Mouse (Mus musculus) gastrocnemius, adult 2 months (tissue): ENCODE measurements at regions not wholly inside any gene's neighbourhood (a gene's known extent, or its start where the extent isn't known, plus 50 kb on each side); places are given as distances from the start of the nearest gene placed in this dataset.
A peak's percentile ranks its signal among the peaks of the same experiment; 100 is the strongest.

ENCODE experiments used
- DNase-seq: peaks from one replicate; pipeline ENCODE4 v3.0.0; 2022
- H3K27ac ChIP-seq: fragments of 200-600 bp; 2 replicates; pipeline ENCODE4 v1.8.1; 2022; ENCODE audit warnings: mild to moderate bottlenecking
- H3K4me3 ChIP-seq: fragments of 200-600 bp; 2 replicates; pipeline ENCODE4 v1.8.1; 2022; ENCODE audit warnings: mild to moderate bottlenecking, moderate library complexity
- CTCF ChIP-seq: fragments of 200-600 bp; IDR thresholded peaks from 2 replicates; pipeline ENCODE4 v1.8.1; 2022; ENCODE audit warnings: antibody characterized with exemption, mild to moderate bottlenecking, moderate library complexity
- intact Hi-C: fragments of 180-260 bp; cut with DNase I; formaldehyde crosslinking; loops from one replicate; pipeline ENCODE4 v1.15.1; 2025

DNA sequence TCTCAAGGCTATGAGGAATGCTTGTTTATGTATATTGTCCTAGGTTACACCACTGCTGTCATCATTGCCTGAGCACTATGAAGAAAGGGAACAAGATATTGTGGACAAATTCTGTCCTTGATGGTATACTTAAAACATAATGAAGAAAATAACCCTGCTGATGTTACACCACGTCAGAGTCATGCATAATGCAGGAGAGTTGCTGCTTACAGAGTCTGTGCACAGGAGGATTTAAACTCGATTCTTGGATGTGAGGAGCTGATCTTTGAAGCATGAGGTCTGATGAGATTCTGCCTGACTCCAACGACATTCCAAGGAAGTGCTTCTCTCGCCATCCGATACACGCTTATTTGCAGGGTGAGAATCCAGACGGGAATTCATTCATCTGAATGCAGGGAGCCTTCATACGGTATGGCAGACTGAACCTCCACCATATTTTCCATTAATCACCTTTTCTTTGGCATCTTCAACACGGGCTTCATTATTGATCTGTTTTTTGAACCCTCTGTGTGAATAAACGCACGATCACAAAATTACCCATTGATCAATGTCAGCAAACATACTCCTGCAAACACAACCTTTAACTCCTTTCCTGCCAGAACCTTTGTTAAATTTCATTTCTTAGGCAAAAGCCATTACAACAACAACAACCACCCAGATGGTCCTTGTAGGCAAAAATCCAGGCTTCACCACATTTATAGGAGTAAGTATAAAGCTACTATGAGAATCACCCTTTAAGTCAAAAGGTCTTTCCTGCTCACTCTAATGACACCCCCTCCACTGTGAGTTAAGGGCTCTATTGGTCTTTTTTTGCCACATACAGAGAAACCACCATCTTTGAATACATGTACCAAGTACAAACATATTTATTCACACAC lies 106.9 kb upstream of the Nectin3 start:
- no peak for TF ChIP-seq CTCF
- no peak for DNase-seq
- intact Hi-C loops: no loop called here
- Histone ChIP-seq H3K27ac (no peak overlapping the region), H3K4me3 (no peak overlapping the region)

DNA sequence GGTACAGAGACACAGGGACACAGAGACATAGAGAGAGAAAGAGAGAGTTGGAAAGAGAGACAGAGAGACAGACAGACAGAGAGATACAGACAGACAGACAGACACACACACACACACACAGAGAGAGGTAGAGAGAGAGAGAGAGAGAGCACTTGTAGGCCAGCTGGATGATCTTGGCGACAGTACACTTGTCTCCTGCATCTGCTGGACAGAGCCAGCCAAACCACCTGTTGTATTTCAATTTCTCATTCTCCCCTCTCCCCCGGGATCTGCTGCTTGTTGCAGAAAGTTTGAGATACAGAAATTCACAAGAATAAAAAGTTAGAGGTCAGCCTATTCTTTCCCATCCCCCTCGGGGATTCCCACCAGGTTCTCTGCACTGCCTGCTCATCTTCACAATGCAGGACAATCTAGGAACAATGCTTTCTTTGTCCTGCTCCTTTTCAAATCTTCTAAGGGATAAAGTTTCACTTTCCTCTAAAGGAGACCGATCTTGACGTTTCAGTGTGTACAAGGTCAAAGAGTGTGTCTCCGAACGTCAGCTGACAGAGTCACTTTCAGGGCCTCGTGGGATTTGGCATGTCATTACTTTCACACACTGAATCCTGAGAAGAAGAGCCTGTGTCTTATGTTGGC lies 94.4 kb upstream of the Nectin3 start:
- Histone ChIP-seq H3K27ac (no peak overlapping the region), H3K4me3 (no peak overlapping the region)
- intact Hi-C loops: no loop called here
- TF ChIP-seq CTCF: no peak
- peak; percentile 15 for DNase-seq

GRCm38 (mm10) chr16:46587056-46587455 lies 88.7 kb upstream of the Nectin3 start:
- TF ChIP-seq CTCF: no peak
- no peak overlapping the region for H3K4me3 ChIP-seq
- no peak overlapping the region for H3K27ac ChIP-seq
- DNase-seq: no peak
- intact Hi-C loops: no loop called here

DNA sequence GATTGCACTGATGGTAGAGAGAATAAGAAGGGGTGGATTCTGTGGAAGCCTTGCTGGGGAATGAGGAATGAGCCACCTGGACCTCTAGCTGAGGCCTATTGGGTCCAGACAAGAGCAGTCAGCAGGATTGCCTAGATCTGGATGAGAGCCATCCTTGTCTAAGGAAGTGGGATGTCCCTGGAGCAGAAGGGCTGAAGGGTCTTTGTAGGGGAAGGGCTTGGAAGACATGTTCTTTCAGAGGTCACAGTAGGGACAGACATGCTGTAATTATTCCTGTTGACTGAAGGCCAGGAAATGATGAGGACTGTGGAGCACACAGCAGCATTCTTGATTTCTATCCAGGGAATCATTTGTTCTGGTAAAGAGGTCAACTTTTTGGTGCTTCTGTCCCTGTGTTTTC lies 86.2 kb upstream of the Nectin3 start:
- intact Hi-C loops: no loop called here
- no peak for TF ChIP-seq CTCF

GRCm38 (mm10) chr16:46581115-46581514 lies 82.8 kb upstream of the Nectin3 start:
- no peak overlapping the region for H3K27ac ChIP-seq
- DNase-seq: peak; percentile 22
- intact Hi-C loops: no loop called here
- H3K4me3 ChIP-seq: no peak overlapping the region
- TF ChIP-seq CTCF: no peak

More for the DNA sequence above, 86.2 kb upstream of the Nectin3 start:
- Histone ChIP-seq H3K27ac (no peak overlapping the region), H3K4me3 (no peak overlapping the region)
- DNase-seq: no peak

DNA sequence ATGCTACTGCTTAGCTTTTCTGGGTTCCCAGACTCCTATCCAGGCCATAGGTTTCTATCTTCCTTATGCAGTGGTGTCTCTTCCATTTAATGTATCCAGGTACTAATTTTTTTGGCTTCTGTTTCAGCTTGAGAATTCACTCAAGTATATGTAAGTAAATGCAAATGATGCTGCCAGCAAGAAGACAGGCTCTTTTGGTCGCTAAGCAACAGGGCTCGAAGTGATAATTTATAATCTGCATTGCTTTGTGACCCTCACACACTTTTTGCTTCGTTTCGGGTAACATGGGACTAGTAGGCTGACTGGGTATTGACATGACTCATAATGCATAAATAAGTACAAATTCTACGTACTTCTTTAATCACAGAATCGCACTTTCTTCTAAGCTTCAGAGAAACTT lies 75.9 kb upstream of the Nectin3 start:
- Histone ChIP-seq H3K4me3 (no peak overlapping the region), H3K27ac (no peak overlapping the region)
- DNase-seq: no peak
- TF ChIP-seq CTCF: no peak
- intact Hi-C loops: loop anchor here (5.0 kb wide), 1 partner anchor 923 kb away; no protein-coding TSS in a partner anchor

DNA sequence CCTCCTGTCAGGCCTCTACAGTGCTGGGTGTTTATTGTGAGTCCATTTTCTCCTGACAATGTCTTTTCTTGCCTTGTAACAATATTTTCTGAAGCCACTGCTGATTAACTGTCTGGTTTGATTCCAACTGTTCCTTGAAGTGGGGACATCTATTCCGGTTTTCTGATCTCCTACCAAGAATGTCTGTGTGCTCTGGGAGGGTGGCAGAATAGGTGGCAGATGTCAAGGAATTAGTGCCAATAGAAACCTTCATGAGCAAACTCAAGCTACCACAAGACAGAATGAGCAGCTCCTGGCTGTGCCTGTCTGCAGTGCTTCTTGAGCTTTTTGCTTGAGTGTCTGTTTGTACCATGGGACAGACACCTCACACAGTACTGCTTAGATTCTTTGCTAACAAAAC lies 69.1 kb upstream of the Nectin3 start:
- TF ChIP-seq CTCF: no peak
- intact Hi-C loops: no loop called here
- H3K4me3 ChIP-seq: no peak overlapping the region
- no peak for DNase-seq
- H3K27ac ChIP-seq: no peak overlapping the region

GRCm38 (mm10) chr16:46566020-46566581 lies 67.8 kb upstream of the Nectin3 start:
- DNase-seq: no peak
- no peak for TF ChIP-seq CTCF
- Histone ChIP-seq H3K27ac (no peak overlapping the region), H3K4me3 (no peak overlapping the region)
- intact Hi-C loops: no loop called here

DNA sequence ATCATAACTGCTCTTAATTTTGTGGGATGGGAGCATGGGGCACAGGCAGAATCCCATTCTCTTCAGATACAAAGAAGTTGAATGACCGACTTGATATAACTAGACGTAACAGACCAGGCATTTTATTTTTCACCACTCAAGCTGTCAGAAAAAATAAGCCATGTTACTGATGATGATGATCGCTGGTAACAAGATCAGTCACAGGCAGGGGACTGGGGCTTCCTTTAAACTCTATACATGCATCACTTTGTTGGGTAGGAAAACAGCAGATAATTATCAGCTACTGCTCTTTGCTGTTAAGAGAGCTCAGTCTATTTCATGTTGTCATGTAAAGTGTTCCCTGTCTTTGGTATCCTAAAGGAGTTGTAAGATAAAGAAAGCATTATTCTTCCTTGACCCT lies 59.0 kb upstream of the Nectin3 start:
- no peak for DNase-seq
- intact Hi-C loops: no loop called here
- Histone ChIP-seq H3K27ac (no peak overlapping the region), H3K4me3 (no peak overlapping the region)
- no peak for TF ChIP-seq CTCF

DNA sequence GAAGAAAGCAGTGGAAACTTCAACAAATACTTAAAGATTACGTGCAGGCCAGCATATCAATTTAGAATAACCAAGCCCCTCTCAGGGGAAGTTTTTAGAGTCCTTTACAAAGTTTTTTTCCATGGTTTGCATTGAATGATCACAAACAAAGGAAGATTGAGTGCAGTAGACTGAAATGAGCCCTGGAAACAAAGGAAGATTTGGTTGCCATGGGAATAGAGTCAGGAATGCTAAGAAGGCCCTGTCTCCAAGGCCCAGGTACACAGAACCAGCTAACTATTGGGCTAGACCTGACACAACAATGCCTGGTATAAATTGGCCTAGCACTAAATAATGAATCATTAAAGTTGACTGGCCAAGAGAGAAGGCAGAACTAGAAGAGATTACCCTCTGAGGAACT lies 49.9 kb upstream of the Nectin3 start:
- Histone ChIP-seq H3K27ac (no peak overlapping the region), H3K4me3 (no peak overlapping the region)
- intact Hi-C loops: no loop called here
- no peak for DNase-seq
- TF ChIP-seq CTCF: no peak
